26 mouse cellular contexts compared by ENCODE assay signal in the genomic region with DNA sequence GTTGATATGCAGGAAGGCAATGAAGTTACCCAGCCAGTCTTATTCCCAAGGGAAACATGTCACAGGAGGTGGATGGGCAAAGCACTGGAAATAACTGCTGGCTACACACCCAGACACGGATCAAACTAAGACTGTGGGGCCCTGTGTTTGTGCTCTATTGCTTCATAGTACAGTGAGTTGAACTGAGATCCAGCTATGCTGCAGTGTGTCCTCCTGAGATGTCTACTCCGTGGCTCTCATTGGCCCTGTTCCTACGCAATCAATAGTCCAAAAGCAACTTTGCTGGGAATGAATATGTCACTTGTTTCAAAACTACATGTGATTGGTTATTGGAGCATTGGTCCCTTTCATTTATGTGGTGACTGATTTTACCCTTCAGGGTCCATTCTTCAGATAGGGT.
"Had no signal": no experiment of that assay in that cellular context is flagged by ENCODE, and none has a peak within 500 bp of the region (broad histone marks: within the 10 kb centered on the region; RNA-seq: fewer than 3 reads in every experiment).

No protein-coding gene starts in this region.

- H3K9ac ChIP-seq: forebrain, postnatal 0 days; heart, embryonic 13.5 days; heart, embryonic 15.5 days; hindbrain, embryonic 14.5 days; intestine, embryonic 15.5 days; limb, embryonic 12.5 days; liver, embryonic 13.5 days had no signal

- H3K4me3 ChIP-seq: gastrocnemius, adult 2 months; heart, adult 2 months; heart, embryonic 13.5 days; heart, embryonic 15.5 days; intestine, embryonic 15.5 days; layer of hippocampus, adult 2 months; left cerebral cortex, adult 2 months; limb, embryonic 10.5 days; limb, embryonic 12.5 days; liver, embryonic 13.5 days had no signal

- H3K4me1 ChIP-seq: intestine, embryonic 15.5 days; liver, embryonic 13.5 days had no signal

- DNase-seq: forebrain, postnatal 0 days; gastrocnemius, postnatal 10 days; gastrocnemius, postnatal 36 days; heart, adult 11 months; heart, adult 2 months; heart, postnatal 14 days; heart, postnatal 36 days; kidney, adult 18-20 months; kidney, adult 8-10 months; kidney, postnatal 10 days; kidney, postnatal 25 days; kidney, postnatal 4 days; liver, embryonic 13.5 days had no signal

- H3K9me3 ChIP-seq: heart, embryonic 13.5 days; heart, embryonic 15.5 days; intestine, embryonic 15.5 days; limb, embryonic 10.5 days; limb, embryonic 12.5 days; liver, embryonic 13.5 days had no signal

- H3K27me3 ChIP-seq: heart, embryonic 13.5 days; heart, embryonic 15.5 days; intestine, embryonic 15.5 days; limb, embryonic 12.5 days; liver, embryonic 13.5 days had no signal

- H3K27ac ChIP-seq: gastrocnemius, adult 2 months; heart, adult 2 months; heart, embryonic 13.5 days; heart, embryonic 15.5 days; hindbrain, embryonic 14.5 days; intestine, embryonic 15.5 days; layer of hippocampus, adult 2 months; left cerebral cortex, adult 2 months; limb, embryonic 10.5 days; liver, embryonic 13.5 days had no signal

- ATAC-seq: forebrain, postnatal 0 days; hindbrain, embryonic 16.5 days; inflammation-experienced regulatory T-cells, adult 6 months; intestine, embryonic 15.5 days; intestine, postnatal 0 days had no signal

- H3K36me3 ChIP-seq: heart, embryonic 13.5 days; heart, embryonic 15.5 days; intestine, embryonic 15.5 days; limb, embryonic 10.5 days; limb, embryonic 12.5 days; liver, embryonic 13.5 days had no signal

- H3K4me2 ChIP-seq: heart, embryonic 11.5 days; heart, embryonic 13.5 days; heart, embryonic 15.5 days; hindbrain, embryonic 14.5 days; intestine, embryonic 15.5 days; limb, embryonic 12.5 days; liver, embryonic 13.5 days had no signal
